Mouse (Mus musculus): ENCODE measurements around the gene Shank3. TPM values are rescaled to one million over a fixed set of nuclear protein-coding genes. Genes with fewer than 3 reads are reported as not detected.

The Shank3 gene
- polyA plus RNA-seq, 1 experiment from 2014 or later: 2.4 TPM

- no peak overlapping the region for H3K27ac ChIP-seq (ENCODE audit: low read length)
- peaks cover 10% of the 10 kb centered on the region; the same call in 1 of the 2 replicates for H3K4me1 ChIP-seq (ENCODE audit: control insufficient read depth, insufficient read depth, low read length)
- no peaks in the 10 kb centered on the region for H3K27me3 ChIP-seq (ENCODE audit: control insufficient read depth, insufficient read depth, low read length)
- H3K9me3 ChIP-seq (ENCODE audit: control insufficient read depth, low read depth, low read length): no peaks in the 10 kb centered on the region
- 2% methylated on average over 35 of the region's 35 CpGs for WGBS
- ATAC-seq (ENCODE audit: insufficient number of reproducible peaks, insufficient read depth, low FRiP score, low read depth): peak; percentile 43
- peak overlapping the region; percentile 70 for H3K4me3 ChIP-seq (ENCODE audit: low read depth, low read length)
- no peaks in the 10 kb centered on the region; the same call in 1 of the 2 replicates for H3K36me3 ChIP-seq (ENCODE audit: control insufficient read depth, insufficient read depth, low read length)
- peak overlapping the region; percentile 90 for H3K4me2 ChIP-seq (replicated peaks; ENCODE audit: low read depth, low read length)
- H3K9ac ChIP-seq (replicated peaks; ENCODE audit: low read depth, low read length): peak overlapping the region; percentile 77; the same call in 1 of the 2 replicates
Measured at GRCm38 (mm10) chr15:89500221-89500791, 883 bp downstream of the Shank3 start.

- H3K36me3 ChIP-seq (ENCODE audit: control insufficient read depth, insufficient read depth, low read length): no peaks in the 10 kb centered on the region; the same call in 1 of the 2 replicates
- H3K4me1 ChIP-seq (ENCODE audit: control insufficient read depth, insufficient read depth, low read length): peaks cover 10% of the 10 kb centered on the region; the same call in 1 of the 2 replicates
- no peaks in the 10 kb centered on the region for H3K27me3 ChIP-seq (ENCODE audit: control insufficient read depth, insufficient read depth, low read length)
- H3K27ac ChIP-seq (ENCODE audit: low read length): no peak overlapping the region
- ATAC-seq (ENCODE audit: insufficient number of reproducible peaks, insufficient read depth, low FRiP score, low read depth): no peak
- H3K4me2 ChIP-seq (replicated peaks; ENCODE audit: low read depth, low read length): peak overlapping the region; percentile 90; the same call in 1 of the 2 replicates
- no peaks in the 10 kb centered on the region for H3K9me3 ChIP-seq (ENCODE audit: control insufficient read depth, low read depth, low read length)
- no peak overlapping the region for H3K4me3 ChIP-seq (ENCODE audit: low read depth, low read length)
- 81% methylated on average over 3 of the region's 3 CpGs for WGBS
- H3K9ac ChIP-seq (replicated peaks; ENCODE audit: low read depth, low read length): no peak overlapping the region
Measured at GRCm38 (mm10) chr15:89501321-89501720, 1.9 kb downstream of the Shank3 start.

- no peak for ATAC-seq (ENCODE audit: insufficient number of reproducible peaks, insufficient read depth, low FRiP score, low read depth)
- Histone ChIP-seq H3K4me2 (replicated peaks; ENCODE audit: low read depth, low read length) (no peak overlapping the region), H3K4me3 (ENCODE audit: low read depth, low read length) (no peak overlapping the region), H3K27ac (ENCODE audit: low read length) (no peak overlapping the region), H3K4me1 (ENCODE audit: control insufficient read depth, insufficient read depth, low read length) (0 out of 2 replicates have a peak, but pooled peaks cover 5% of the 10 kb centered on the region), H3K36me3 (ENCODE audit: control insufficient read depth, insufficient read depth, low read length) (no peaks in the 10 kb centered on the region; the same call in 1 of the 2 replicates), H3K27me3 (ENCODE audit: control insufficient read depth, insufficient read depth, low read length) (no peaks in the 10 kb centered on the region), H3K9me3 (ENCODE audit: control insufficient read depth, low read depth, low read length) (no peaks in the 10 kb centered on the region), H3K9ac (replicated peaks; ENCODE audit: low read depth, low read length) (no peak overlapping the region)
- WGBS: 93% methylated on average over 9 of the region's 9 CpGs
Measured at GRCm38 (mm10) chr15:89504838-89505237, 5.4 kb downstream of the Shank3 start.

GRCm38 (mm10) chr15:89507751-89508150, 8.3 kb downstream of the Shank3 start:
- no peaks in the 10 kb centered on the region for H3K27me3 ChIP-seq (ENCODE audit: control insufficient read depth, insufficient read depth, low read length)
- H3K9me3 ChIP-seq (ENCODE audit: control insufficient read depth, low read depth, low read length): no peaks in the 10 kb centered on the region
- no peaks in the 10 kb centered on the region for H3K36me3 ChIP-seq (ENCODE audit: control insufficient read depth, insufficient read depth, low read length)
- H3K4me2 ChIP-seq (replicated peaks; ENCODE audit: low read depth, low read length): no peak overlapping the region
- no peak overlapping the region for H3K4me3 ChIP-seq (ENCODE audit: low read depth, low read length)
- no peak overlapping the region for H3K27ac ChIP-seq (ENCODE audit: low read length)
- no peaks in the 10 kb centered on the region for H3K4me1 ChIP-seq (ENCODE audit: control insufficient read depth, insufficient read depth, low read length)
- ATAC-seq (ENCODE audit: insufficient number of reproducible peaks, insufficient read depth, low FRiP score, low read depth): no peak
- no peak overlapping the region for H3K9ac ChIP-seq (replicated peaks; ENCODE audit: low read depth, low read length)
- WGBS: 89% methylated on average over 8 of the region's 8 CpGs

- Histone ChIP-seq H3K4me1 (ENCODE audit: control insufficient read depth, insufficient read depth, low read length) (no peaks in the 10 kb centered on the region), H3K27ac (ENCODE audit: low read length) (no peak overlapping the region), H3K36me3 (ENCODE audit: control insufficient read depth, insufficient read depth, low read length) (no peaks in the 10 kb centered on the region), H3K4me2 (replicated peaks; ENCODE audit: low read depth, low read length) (no peak overlapping the region), H3K9ac (replicated peaks; ENCODE audit: low read depth, low read length) (no peak overlapping the region), H3K27me3 (ENCODE audit: control insufficient read depth, insufficient read depth, low read length) (no peaks in the 10 kb centered on the region), H3K9me3 (ENCODE audit: control insufficient read depth, low read depth, low read length) (no peaks in the 10 kb centered on the region), H3K4me3 (ENCODE audit: low read depth, low read length) (no peak overlapping the region)
- 69% methylated on average over 4 of the region's 4 CpGs for WGBS
- ATAC-seq (ENCODE audit: insufficient number of reproducible peaks, insufficient read depth, low FRiP score, low read depth): no peak
Measured at GRCm38 (mm10) chr15:89512679-89513078, 13.3 kb downstream of the Shank3 start.

- WGBS: 71% methylated on average over 7 of the region's 7 CpGs
- no peak for ATAC-seq (ENCODE audit: insufficient number of reproducible peaks, insufficient read depth, low FRiP score, low read depth)
- no peaks in the 10 kb centered on the region for H3K27me3 ChIP-seq (ENCODE audit: control insufficient read depth, insufficient read depth, low read length)
- no peak overlapping the region for H3K27ac ChIP-seq (ENCODE audit: low read length)
- H3K4me2 ChIP-seq (replicated peaks; ENCODE audit: low read depth, low read length): no peak overlapping the region
- 0 out of 2 replicates have a peak, but pooled peaks cover 3% of the 10 kb centered on the region for H3K4me1 ChIP-seq (ENCODE audit: control insufficient read depth, insufficient read depth, low read length)
- H3K9me3 ChIP-seq (ENCODE audit: control insufficient read depth, low read depth, low read length): no peaks in the 10 kb centered on the region
- no peak overlapping the region for H3K4me3 ChIP-seq (ENCODE audit: low read depth, low read length)
- no peaks in the 10 kb centered on the region for H3K36me3 ChIP-seq (ENCODE audit: control insufficient read depth, insufficient read depth, low read length)
- no peak overlapping the region for H3K9ac ChIP-seq (replicated peaks; ENCODE audit: low read depth, low read length)
Measured at GRCm38 (mm10) chr15:89521951-89522350, 22.5 kb downstream of the Shank3 start.

- Histone ChIP-seq H3K9me3 (ENCODE audit: control insufficient read depth, low read depth, low read length) (no peaks in the 10 kb centered on the region), H3K27ac (ENCODE audit: low read length) (no peak overlapping the region), H3K27me3 (ENCODE audit: control insufficient read depth, insufficient read depth, low read length) (no peaks in the 10 kb centered on the region), H3K4me2 (replicated peaks; ENCODE audit: low read depth, low read length) (no peak overlapping the region), H3K4me3 (ENCODE audit: low read depth, low read length) (peak overlapping the region; percentile 53; the same call in 1 of the 2 replicates), H3K36me3 (ENCODE audit: control insufficient read depth, insufficient read depth, low read length) (no peaks in the 10 kb centered on the region), H3K9ac (replicated peaks; ENCODE audit: low read depth, low read length) (no peak overlapping the region), H3K4me1 (ENCODE audit: control insufficient read depth, insufficient read depth, low read length) (0 out of 2 replicates have a peak, but pooled peaks cover 3% of the 10 kb centered on the region)
- no peak for ATAC-seq (ENCODE audit: insufficient number of reproducible peaks, insufficient read depth, low FRiP score, low read depth)
- WGBS: 89% methylated on average over 10 of the region's 10 CpGs
Measured at GRCm38 (mm10) chr15:89522566-89523282, 23.3 kb downstream of the Shank3 start.

GRCm38 (mm10) chr15:89523283-89523832, 23.9 kb downstream of the Shank3 start:
- 5% methylated on average over 39 of the region's 47 CpGs for WGBS
- Histone ChIP-seq H3K9me3 (ENCODE audit: control insufficient read depth, low read depth, low read length) (no peaks in the 10 kb centered on the region), H3K27me3 (ENCODE audit: control insufficient read depth, insufficient read depth, low read length) (no peaks in the 10 kb centered on the region), H3K4me2 (replicated peaks; ENCODE audit: low read depth, low read length) (peak overlapping the region; percentile 94), H3K4me1 (ENCODE audit: control insufficient read depth, insufficient read depth, low read length) (0 out of 2 replicates have a peak, but pooled peaks cover 3% of the 10 kb centered on the region), H3K27ac (ENCODE audit: low read length) (no peak overlapping the region), H3K4me3 (ENCODE audit: low read depth, low read length) (peak overlapping the region; percentile 53), H3K36me3 (ENCODE audit: control insufficient read depth, insufficient read depth, low read length) (no peaks in the 10 kb centered on the region), H3K9ac (replicated peaks; ENCODE audit: low read depth, low read length) (no peak overlapping the region)
- ATAC-seq (ENCODE audit: insufficient number of reproducible peaks, insufficient read depth, low FRiP score, low read depth): peak; percentile 76
